Mouse (Mus musculus) monocyte, adult 2 months (primary cell): ENCODE data around the gene Olfml2b.

ENCODE experiments used
- DNase-seq, 2 experiments: peaks; one replicate each; pipeline ENCODE4 v3.0.0; 2022; ENCODE audit warnings: low spot score in 2 of 2, low read depth in 1 of 2

Gene Olfml2b

DNA sequence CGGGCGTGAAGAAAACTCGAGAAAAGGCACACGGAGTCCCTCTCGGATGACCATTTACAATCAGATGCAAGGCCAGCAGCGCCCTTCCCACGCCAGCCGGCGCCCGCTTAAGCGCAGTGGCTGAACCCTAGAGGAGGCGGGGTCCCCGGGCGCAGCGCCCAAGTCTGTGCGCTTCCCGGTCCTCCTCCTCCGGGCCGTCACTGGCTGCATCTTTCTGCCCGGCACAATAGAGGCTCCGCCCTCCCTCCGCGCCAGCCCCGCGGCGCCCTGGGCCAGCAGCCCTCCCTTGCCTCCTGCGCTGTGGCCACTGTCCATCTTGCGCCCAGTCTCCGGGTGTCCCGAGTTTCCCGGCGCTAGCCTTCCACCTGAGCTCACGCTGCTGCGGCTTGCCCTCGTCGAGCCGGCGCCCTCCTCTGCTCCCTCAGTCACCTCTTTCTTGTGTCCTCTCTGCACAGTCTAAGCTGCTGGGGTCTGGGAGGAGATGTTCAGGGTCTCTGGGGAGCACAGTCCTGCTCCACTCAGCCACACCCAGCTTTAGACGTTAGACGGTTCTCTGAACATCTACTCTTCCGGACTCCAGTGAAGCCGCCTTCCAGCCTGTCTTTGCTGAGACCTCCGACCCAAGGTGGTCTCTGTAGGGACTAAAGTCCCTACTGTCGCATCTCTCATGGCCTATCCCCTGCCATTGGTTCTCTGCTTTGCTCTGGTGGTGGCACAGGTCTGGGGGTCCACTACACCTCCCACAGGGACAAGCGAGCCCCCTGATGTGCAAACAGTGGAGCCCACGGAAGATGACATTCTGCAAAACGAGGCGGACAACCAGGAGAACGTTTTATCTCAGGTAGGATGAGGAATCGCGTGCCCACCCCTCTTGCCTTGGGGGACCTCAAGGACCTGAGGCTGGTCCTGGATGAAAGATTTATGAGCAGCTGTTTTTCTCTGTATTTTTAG is at the start of gene Olfml2b:
Olfml2b (plus strand) TSS at position 278 of the 951 bp plus-strand sequence.
- DNase-seq = peak; percentile 11 to 37

DNA sequence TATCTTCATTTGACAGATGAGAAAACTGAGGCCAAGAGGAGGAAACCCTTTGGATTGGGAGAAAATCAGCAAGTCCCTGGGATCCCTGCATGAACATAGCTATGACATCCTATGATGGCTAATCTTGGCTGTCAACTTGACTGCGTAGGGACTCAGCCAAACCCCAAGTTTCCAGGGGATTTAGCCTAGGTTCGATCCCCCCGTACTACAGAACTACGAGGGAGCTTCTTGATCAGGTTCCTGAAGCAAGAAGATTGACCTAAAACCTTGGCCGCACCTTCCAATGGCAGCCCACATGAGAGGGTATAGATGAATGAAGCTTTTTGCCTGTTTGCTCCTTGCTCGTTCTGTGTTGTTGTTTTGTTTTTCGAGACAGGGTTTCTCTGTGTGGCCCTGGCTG is 49.8 kb upstream of the Olfml2b start:
- DNase-seq = no peak

DNA sequence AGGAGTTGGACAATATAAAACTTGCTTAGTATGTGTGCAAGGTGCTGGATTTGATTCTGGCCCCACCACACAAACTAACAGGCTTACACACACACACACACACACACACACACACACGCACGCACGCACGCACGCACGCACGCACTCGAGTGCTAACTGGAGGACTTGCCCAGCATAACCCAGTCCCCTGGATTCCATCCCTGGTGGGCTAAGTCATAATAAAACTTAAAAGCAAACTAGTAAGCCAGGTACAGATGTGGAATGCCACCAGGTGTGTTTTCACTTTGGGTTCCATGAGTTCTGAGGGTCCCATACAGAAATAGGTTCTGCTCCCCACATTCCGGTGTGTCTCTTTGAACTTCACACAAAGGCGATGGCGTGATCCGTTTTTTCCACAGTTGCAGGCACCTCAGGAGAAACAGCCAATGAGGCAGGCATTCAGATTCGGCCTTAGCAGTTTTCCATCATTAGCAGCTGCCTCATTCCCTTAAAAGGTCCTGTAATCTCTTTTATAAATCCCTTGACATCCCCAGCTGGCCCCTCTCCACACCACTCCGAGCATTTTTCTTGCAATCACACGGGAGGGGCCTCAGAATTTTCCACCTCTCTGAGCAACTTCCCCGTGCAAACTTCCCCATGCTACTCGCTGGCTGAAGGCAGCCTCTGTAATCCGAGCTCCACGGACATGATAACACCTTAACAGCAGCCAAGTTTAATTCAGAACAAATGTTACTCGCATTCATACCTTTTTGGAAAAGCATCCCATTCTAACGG is 38.9 kb upstream of the Olfml2b start:
- DNase-seq = no peak

DNA sequence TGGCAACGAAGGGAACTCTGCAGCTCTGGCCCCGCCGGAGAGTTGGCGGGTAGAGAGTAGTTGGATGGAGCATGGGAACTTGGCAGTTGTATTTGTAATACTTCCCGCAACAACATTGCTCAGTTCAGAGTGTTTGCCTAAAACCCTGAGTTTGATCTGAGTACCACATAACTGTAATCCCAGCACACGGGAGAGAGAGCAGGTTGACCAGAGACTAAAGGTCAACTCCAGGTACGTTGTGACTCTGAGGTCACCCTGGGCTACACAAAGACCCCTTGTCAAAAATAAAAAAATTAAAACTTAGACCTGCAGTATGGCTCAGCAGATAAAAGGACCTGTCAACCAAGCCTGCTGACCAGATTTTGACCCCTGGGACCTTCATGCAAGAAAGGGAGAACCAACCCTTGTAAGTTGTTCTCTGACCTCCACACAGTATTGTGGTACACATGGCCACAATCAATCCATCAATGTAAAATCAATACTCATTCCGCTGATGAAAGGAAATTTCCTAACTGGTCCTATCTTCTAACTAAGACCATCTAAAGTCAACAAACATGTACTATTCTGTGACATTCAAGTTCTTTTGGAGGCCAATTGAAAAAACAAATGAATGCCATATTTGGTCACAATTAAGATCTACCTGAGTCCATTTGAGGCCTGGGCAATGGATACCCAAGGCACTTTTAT is 37.0 kb upstream of the Olfml2b start:
- DNase-seq = no peak

DNA sequence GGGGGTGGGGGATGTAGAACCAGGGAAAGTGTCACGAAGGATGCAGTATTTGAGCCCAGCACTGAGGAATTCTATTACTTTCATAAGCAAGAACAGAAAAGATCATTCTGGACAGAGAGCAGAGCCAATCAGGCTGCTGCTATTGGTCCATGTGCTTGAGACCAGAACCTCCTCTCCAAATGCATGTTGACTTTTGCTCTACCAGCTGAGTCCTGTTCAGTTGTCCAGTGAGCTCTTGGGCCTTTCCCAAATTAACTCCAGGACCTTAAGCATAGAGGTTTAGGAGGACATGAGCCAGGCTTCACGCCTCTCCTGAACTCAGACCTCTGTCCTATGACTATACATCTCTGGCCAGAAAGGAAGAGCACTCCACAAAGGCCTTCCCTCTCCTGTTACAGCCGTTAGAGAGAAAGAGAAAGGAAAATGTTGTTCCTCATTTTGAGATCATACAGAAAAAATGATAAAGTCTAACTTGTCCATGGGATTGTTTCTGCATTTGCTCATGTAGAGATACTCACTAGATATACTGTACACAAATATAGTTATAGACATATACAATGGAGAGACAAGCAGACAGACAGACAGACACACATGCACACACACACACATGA is 35.8 kb upstream of the Olfml2b start:
- DNase-seq = no peak

DNA sequence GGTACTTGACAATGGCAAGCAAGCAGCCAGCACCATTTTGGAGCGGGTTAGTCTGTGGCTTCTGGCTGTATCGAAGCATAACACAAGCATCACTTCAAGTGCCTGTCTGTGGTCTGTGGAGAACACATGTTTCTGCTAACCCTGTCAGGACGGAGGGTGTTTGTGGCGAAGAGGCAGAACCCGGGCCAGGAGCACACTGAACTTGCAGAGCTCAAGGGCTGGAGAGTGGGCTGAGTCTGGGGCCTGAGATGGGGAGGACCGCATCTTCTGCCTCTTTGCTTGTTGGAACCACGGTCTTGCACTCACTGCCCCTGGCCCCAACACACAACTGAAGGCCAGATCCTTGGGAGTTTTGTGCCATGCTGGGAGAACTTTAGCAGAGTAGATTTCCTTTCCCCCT is 34.5 kb upstream of the Olfml2b start:
- DNase-seq = no peak

DNA sequence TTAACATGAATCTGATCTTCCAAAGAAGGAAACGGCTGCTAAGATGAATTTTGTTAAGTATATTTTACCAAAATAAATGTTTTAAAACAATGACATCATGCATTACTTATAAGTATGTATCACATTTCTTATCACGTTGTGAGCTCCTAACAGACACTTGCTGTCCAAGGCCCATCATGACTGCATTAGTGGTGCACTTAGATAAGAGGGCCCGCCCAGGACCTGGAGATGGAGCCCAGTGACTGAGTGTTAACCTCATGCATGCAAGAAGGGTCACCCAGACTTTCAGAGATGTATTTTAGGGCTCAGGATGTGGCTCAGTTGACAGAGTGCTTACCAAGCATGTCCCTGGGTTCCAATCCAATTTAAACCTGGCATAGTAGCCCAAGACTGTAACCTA is 34.0 kb upstream of the Olfml2b start:
- DNase-seq = no peak

DNA sequence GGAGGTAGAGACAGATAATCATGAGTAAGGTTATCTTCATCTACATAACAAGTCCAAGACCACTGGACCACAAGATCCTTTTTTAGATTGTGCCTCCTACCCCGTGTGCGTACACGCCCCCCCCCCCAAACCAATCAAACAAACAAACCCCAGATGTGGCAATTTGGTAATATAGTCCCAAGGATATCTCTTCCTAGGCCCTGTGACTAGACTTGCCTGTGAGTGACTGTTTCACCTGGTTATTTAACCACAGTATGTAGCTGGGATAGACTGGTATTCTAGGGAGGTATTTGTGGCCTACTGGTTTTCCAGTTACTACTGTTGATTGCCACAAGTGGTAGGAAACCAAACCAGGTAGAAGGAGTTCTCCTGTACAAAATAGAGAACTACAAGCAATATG is 33.6 kb upstream of the Olfml2b start:
- no peak for DNase-seq

DNA sequence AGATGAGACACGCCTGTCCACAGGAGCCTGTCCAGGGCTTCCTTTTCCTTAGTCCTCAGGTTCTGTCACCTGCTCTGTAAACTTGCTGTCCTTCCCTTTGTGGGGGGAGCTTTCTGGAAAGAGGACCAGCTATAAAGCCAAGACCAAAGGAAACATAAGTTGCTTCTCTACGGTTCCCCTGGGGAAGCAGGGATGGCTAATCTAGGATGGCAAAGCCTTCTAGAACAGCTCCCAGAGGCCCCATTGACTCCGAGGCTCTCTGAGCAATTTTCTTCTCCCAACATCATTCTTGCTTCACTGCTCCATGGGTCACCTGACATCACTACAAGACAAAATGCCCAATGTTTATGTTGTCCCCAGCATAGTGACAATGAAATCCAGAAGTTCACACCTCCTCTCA is 32.7 kb upstream of the Olfml2b start:
- DNase-seq = no peak

DNA sequence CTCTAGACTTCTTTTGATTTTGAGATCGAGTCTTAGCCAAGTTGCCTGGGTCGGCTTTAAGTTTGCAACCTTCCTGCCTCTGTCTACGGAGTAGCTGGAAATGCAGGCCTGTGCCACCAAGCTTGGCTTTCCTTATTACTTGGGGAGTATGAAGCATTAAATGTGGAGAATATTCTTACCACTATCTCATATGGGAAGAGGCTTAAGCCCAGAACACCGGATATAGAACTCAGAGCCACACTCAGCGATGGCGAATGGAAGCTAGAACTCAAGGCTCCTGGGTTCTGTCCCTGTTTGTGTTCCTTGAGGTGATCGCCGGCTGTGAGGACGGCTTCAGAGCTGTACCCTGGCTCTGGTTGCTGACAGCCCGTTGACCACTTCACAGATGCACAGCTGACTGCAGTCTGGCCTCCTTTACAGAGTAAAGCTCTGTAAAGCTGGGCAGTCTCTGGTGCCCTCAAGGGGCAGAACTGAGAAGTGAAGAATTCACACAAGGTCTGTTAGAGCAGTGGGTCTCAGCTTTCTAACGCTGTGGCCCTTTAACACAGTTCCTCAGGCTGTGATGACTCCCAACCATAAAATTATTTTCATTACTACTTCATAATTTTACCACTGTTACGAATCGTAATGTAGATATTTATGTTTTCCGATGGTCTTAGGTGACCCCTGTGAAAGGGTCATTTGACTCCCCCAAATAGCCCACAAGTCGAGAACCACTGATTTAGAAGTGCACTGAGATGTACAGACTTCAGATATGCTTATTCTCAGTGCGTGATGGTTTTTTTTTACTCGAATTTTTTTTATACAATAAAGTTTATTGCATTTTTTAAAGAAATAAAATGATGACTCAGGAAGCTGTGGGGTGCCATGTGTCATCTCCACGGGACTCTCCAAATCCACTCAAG is 31.1 kb upstream of the Olfml2b start:
- peak in 1 of 2 experiments; percentile 9 for DNase-seq

DNA sequence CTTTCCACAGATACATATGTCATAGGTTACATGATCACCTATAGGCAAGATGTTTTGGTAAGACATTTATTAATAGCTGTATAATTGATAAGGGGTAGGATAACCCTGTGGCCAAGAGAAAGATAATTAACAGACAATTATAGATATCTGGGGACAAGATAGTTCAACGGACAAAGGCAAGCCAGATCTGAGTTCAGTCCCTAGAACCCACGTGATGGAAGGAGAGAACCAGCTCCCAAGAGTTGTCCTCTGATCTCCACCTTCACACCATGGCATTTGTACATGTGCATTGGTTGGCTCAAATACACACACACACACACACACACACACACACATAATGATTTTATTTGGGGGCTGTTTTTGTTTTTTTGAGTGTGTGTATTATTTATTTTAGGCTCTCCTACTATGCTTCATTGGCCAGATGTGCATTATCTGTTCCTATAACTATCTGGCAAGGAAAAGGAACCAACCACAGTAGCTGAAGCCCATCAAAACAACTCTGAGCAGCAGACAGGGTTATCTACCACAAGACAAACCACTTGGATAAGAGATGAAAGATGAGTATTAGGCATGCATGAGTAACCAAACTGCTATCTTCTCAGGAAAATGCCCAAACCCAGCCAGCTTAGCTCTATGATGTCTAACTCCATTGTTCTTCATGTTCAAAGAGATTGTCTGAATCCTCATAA is 24.5 kb upstream of the Olfml2b start:
- no peak for DNase-seq

DNA sequence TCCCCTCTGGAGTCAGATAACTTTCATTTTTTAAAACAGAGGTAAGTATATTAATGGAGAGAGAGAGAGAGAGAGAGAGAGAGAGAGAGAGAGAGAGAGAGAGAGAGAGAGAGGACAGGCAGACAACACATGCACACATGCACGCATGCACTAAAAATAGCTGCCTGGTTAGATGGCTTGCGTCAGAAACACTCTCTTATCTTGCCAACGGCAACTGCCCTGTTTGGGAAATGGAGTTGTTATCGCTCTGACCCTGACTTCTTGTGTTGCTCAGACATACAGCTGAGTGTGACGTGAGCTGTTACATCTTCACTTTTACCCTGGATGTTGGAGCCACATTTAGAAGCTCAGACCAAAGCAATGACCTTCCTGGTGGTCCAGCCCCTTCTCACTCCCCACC is 21.4 kb upstream of the Olfml2b start:
- no peak for DNase-seq

DNA sequence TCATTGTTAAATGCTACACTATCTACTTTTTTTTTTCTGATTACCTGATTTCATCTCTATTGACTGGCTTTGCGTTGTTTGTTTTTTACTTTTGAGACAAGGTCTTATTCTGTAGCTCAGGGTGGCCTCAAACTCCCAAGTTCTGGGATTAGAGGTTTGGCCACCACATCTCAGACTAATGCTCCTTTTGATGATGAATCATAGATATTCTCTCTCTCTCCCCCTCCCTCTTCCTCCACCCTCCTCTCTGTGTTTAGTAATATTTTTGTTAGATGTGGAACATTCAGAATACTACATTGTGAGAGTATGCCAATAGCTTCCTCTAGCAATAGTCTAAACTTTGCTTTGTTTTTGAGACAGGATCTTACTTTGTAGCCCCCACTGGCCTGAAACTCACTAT is 20.9 kb upstream of the Olfml2b start:
- DNase-seq = no peak

DNA sequence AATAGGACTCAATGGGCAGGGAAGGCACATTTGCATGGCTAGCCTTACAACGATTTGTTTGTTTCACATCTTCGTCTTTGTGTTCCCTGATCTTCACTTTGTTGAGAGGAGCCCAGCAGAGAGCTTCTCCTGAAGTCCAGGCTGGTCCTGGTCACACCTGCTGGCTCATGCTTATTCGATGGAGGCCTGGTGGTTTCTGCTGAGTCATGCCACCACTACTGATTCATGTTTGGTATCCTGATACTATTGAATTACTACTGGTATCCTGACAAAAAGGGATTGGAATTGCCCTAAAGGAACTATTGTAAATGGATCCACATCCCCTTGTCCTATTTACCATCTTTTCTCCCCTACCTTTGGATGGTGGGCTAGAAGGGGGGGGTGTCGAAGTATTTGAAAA is 13.8 kb upstream of the Olfml2b start:
- no peak for DNase-seq

DNA sequence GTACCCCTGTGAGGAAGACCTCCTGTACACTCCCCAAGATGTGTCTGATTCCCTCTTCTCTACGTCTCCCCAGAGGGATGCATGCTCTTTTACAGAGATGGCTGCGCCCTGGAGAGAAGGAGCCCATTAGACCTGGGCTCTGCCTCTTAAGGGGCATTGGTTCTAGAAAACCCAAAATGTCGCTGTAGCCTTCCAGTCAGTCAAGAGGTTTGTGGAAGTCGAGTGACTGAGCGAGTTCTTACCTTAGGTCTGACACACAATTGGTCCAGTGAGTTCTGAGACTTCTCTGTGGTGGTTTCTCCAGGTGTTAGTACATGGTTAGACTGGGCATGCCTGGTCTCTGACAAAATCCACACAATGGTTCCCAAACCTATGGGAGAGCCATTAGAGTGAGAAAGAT is 12.8 kb upstream of the Olfml2b start:
- no peak for DNase-seq

DNA sequence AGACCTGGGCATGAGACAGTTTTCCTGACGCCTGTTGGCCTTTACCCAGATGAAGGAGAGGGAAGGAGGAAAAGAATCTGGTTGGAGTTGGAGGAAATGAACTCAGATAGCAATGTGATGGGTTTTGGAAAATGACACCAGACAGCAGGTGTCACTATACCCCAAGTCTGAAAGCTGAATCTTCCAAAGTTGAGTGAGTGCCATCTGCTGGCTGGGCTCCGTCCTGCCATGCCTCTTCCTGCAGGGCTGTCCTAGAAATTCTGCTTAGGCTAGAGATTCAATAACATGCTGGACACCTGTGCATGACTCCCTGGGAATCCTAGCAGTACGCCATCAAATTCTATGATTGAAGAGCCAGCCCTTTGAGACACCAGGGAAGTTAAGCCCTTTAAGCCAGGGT is 11.9 kb upstream of the Olfml2b start:
- DNase-seq = peak; percentile 16 to 57

DNA sequence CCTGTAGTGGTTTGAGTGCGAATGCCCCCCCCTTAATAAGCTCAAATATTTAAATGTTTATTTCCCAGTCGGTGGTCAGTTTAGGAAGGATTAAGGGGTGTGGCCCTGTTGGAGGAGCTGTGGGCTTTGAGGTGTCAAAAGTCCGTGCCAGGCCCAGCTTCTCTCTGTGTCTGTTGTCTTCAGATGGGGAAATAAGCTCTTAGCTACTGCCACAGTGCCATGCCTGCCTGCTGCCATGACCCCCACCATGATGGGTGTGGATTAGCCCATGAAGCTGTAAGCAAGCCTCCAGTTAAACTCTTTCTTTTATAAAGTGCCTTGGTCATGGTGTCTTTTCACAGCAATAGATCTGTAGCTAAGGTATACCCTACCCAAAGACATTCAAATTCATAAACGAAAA is 11.5 kb upstream of the Olfml2b start:
- no peak for DNase-seq

DNA sequence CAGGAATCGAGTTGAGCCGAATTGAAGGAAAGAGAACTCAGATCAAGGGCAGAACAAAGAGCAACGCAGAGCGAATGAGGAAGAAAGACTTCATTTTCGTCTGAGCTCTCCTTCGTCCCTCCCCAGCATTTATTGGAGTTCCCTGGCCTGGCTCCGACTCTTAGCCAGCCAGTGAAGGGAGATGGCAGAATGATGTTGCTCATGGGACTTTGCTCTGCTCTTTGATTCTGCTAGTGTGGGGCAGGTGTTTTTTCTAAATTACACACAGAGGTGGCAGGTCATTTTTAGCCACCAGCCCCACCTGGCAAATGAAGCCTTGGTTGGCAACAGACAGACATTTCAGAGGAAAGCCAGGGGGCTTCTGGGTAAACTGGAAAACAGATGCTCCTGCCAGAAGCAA is 5.4 kb upstream of the Olfml2b start:
- DNase-seq = no peak

DNA sequence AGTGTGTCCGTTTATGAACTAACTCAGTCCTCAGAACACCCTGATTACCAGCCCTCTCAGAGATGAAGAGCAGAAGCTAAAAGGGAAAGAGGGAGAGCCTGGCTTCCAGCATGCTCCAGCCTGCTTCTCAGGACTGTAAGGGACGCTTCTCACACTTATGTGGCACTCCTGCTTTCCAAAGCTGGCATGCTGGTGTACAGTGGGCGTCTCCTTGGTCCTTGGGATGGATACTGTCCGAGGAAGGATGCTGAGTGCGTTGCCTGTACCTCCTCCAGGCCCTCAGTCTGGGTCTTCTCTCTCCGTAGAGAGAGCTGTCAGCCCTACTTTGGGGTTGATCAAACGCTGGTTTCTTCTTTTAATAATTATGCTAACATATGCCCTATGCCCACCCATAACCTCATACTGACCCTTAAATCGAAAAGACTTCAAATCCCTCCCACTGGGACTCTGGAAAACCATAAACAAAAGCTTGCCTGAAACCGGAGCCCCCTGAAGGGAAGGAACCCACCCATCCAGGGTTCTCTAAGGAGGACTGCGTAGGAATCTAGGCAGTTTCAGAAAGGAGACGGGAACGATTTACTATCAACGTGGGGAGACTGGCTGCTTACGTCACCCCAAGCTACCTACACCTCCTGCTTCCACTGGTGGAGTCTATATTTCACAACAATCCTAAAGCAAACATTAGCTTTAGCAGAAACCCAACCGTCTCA is 1.7 kb downstream of the Olfml2b start:
- DNase-seq = no peak
